Mouse (Mus musculus) limb, embryonic 12.5 days (tissue): ENCODE data around the gene Zbtb1. TPM values are rescaled to one million over a fixed set of nuclear protein-coding genes. Genes with fewer than 3 reads are reported as not detected.

Experiments used
- ATAC-seq: fragments of 200-750 bp; cut with Nextera tagmentation; 2 replicates; pipeline ENCODE4 v1.8.0; 2017; ENCODE audit warnings: low read depth, moderate TSS enrichment; ENCODE audit not compliant: insufficient number of reproducible peaks, insufficient read depth, low FRiP score, low TSS enrichment
- H3K27ac ChIP-seq: fragments of 300-500 bp; sonication (generic); 2 replicates; pipeline ENCODE4 v1.5.1; 2016; ENCODE audit warnings: mild to moderate bottlenecking, moderate library complexity
- H3K27me3 ChIP-seq: fragments of 300-500 bp; sonication (generic); 2 replicates; pipeline ENCODE4 v1.6.1; 2016; ENCODE audit warnings: mild to moderate bottlenecking, moderate library complexity
- H3K36me3 ChIP-seq: fragments of 300-500 bp; sonication (generic); 2 replicates; pipeline ENCODE4 v1.6.1; 2016; ENCODE audit warnings: mild to moderate bottlenecking, moderate library complexity
- H3K4me1 ChIP-seq: fragments of 300-500 bp; sonication (generic); replicated peaks from 2 replicates; pipeline ENCODE4 v1.6.1; 2016
- H3K4me2 ChIP-seq: fragments of 300-500 bp; sonication (generic); 2 replicates; pipeline ENCODE4 v1.6.1; 2016; ENCODE audit warnings: mild to moderate bottlenecking, moderate library complexity
- H3K4me3 ChIP-seq: fragments of 300-500 bp; sonication (generic); replicated peaks from 2 replicates; pipeline ENCODE4 v1.5.1; 2016; ENCODE audit warnings: mild to moderate bottlenecking
- H3K9ac ChIP-seq: fragments of 300-500 bp; sonication (generic); replicated peaks from 2 replicates; pipeline ENCODE4 v1.6.1; 2016; ENCODE audit warnings: mild to moderate bottlenecking, moderate library complexity
- H3K9me3 ChIP-seq: fragments of 300-500 bp; sonication (generic); 2 replicates; pipeline ENCODE4 v1.6.1; 2016; ENCODE audit warnings: mild to moderate bottlenecking, moderate library complexity
- WGBS: fragments of 180-500 bp; shearing (Covaris S2); methylation state at CpG from one replicate; pipeline ENCODE4 v1.1.7; 2016; 5-methylcytosine and 5-hydroxymethylcytosine counted together
- polyA plus RNA-seq: library from polyadenylated mRNA; unstranded; fragments of >200 nt; fragmentation: Nextera tagmentation; extraction: Ambion mirVana; gene quantifications from 2 replicates; pipeline ENCODE4 v1.2.1, GENCODE M21; 2016

Gene Zbtb1
- polyA plus RNA-seq, result 11.8 and 12.2 TPM in 2 replicates

DNA sequence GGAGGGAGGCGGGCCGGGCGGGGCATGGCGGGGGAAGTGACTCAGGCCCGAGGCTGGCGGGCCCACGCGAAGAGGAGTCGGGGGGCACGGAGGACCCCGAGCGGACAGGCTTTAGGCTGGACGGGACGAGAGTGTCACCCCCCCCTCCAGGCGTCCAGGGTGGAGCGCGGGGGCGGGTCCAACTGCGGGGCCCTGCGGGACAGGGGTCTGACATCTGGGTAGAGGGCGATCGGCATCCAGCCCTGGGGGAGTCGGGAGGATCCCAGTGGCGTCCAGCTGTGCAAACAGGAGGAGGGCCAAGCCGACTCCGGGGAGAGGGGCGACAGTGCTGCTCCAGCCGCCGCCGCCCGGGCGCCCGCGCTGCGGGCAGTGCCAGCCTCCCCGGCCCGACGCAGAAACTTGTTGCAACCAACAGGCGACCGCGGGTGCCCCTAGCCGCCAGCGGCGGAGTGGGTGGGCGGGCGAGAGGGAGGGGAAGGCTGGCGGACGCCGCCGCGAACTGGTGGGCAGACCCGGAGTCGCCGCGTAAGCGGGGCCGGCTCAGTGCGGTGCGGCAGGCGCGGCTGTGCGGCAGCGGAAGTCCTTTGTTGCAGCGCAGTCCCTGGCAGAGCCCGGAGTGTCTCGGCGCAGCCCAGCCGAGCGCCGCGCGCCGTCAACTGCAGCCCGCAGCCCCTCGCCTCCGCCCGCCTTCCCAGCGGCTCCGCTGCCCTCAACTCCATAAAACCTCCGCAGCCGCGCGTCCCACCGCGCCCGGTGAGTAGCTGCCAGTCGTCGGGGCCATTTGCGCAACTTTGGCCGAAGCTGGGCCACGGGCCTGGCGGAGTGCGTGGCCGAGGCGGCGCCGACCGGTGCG, at the start of gene Zbtb1:
Gene Zbtb1, plus strand, starts transcription at position 289 of the 853 bp plus-strand sequence.
- Histone ChIP-seq H3K9me3 (no peaks in the 10 kb centered on the region), H3K27ac (peak within 1 kb of the TSS; percentile 100), H3K4me2 (peak within 1 kb of the TSS; percentile 89), H3K27me3 (no peaks in the 10 kb centered on the region), H3K4me3 (peak within 1 kb of the TSS; percentile 91), H3K4me1 (peaks cover 53% of the 10 kb centered on the region), H3K36me3 (no peaks in the 10 kb centered on the region), H3K9ac (peak within 1 kb of the TSS; percentile 98)
- peak; percentile 50 for ATAC-seq
- WGBS, result under 1% methylated on average over 88 of the region's 99 CpGs

GRCm38 (mm10) chr12:76324679-76325431, 45.2 kb upstream of the Zbtb1 start, which contains the start of gene Akap5:
Akap5 (plus strand) TSS chr12:76324891.
- Histone ChIP-seq H3K27me3 (peaks cover 11% of the 10 kb centered on the region; the same call in 1 of the 2 replicates), H3K4me3 (peak within 1 kb of the TSS; percentile 56), H3K9me3 (no peaks in the 10 kb centered on the region), H3K4me1 (peaks cover 9% of the 10 kb centered on the region), H3K27ac (no peak within 1 kb of the TSS), H3K36me3 (peaks cover 15% of the 10 kb centered on the region), H3K4me2 (peak within 1 kb of the TSS; percentile 87), H3K9ac (peak within 1 kb of the TSS; percentile 65)
- 3% methylated on average over 53 of the region's 53 CpGs for WGBS
- peak; percentile 94 for ATAC-seq

GRCm38 (mm10) chr12:76326437-76327220, 43.4 kb upstream of the Zbtb1 start:
- no peak overlapping the region for H3K27ac ChIP-seq
- no peaks in the 10 kb centered on the region for H3K9me3 ChIP-seq
- no peaks in the 10 kb centered on the region for H3K36me3 ChIP-seq
- ATAC-seq, result no peak
- H3K4me3 ChIP-seq, result no peak overlapping the region
- no peak overlapping the region for H3K9ac ChIP-seq
- 90% methylated on average over 23 of the region's 23 CpGs for WGBS
- no peak overlapping the region for H3K4me2 ChIP-seq
- H3K27me3 ChIP-seq, result peaks cover 11% of the 10 kb centered on the region; the same call in 1 of the 2 replicates
- H3K4me1 ChIP-seq, result peaks cover 9% of the 10 kb centered on the region; the same call in 1 of the 2 replicates

GRCm38 (mm10) chr12:76328567-76329354, 41.3 kb upstream of the Zbtb1 start:
- no peak for ATAC-seq
- H3K4me2 ChIP-seq, result no peak overlapping the region
- H3K27ac ChIP-seq, result no peak overlapping the region
- no peak overlapping the region for H3K9ac ChIP-seq
- WGBS, result 89% methylated on average over 6 of the region's 6 CpGs
- peaks cover 11% of the 10 kb centered on the region; the same call in 1 of the 2 replicates for H3K27me3 ChIP-seq
- no peaks in the 10 kb centered on the region for H3K9me3 ChIP-seq
- H3K4me3 ChIP-seq, result no peak overlapping the region
- H3K36me3 ChIP-seq, result no peaks in the 10 kb centered on the region
- peaks cover 9% of the 10 kb centered on the region; the same call in 1 of the 2 replicates for H3K4me1 ChIP-seq

DNA sequence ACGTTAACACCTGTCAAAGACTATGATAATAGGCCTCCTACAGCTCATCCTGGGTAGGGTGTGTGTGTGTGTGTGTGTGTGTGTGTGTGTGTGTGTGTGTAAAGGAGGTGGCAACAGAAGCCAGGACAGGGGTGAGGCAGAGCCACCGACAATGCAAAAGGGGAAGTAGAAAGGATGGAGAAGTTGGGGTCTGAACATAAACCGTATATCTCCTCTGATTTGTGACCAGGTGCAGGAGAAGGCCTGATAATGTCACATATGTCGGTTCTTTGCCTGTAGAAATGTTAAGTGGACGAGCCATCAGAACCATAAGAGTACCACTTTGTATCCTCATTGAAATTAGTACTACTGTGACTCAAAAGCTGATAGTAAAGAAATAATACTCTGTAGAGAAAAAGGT, 36.4 kb upstream of the Zbtb1 start:
- no peaks in the 10 kb centered on the region for H3K4me1 ChIP-seq
- WGBS, result 90% methylated on average over 5 of the region's 5 CpGs
- H3K9ac ChIP-seq, result no peak overlapping the region
- no peaks in the 10 kb centered on the region for H3K36me3 ChIP-seq
- H3K4me3 ChIP-seq, result no peak overlapping the region
- H3K27me3 ChIP-seq, result no peaks in the 10 kb centered on the region
- ATAC-seq, result no peak
- H3K4me2 ChIP-seq, result no peak overlapping the region
- H3K9me3 ChIP-seq, result no peaks in the 10 kb centered on the region
- no peak overlapping the region for H3K27ac ChIP-seq

DNA sequence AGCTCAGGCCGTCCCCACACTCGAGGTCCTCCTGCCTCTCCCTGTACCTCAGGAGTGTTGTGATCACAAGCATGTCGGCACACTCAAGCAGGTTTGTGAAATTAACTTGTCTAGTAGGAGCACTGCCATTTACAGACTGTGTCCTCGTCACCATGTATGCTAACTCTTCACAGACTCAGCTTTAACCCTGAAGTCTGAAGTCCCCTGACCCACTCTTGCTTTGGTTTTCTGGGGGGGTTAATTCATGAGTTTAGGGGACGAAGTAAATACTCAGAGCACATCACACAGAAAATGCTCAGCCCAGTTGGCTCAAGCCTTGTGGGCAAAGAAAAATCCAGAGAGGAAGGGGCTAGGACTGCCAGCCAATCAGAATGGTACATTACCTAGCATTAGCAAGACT, 34.4 kb upstream of the Zbtb1 start:
- H3K9me3 ChIP-seq, result no peaks in the 10 kb centered on the region
- H3K27ac ChIP-seq, result no peak overlapping the region
- no peak overlapping the region for H3K4me3 ChIP-seq
- no peaks in the 10 kb centered on the region for H3K4me1 ChIP-seq
- no peak overlapping the region for H3K9ac ChIP-seq
- no peak for ATAC-seq
- whole genome bisulfite sequencing, result 85% methylated on average over 5 of the region's 5 CpGs
- H3K27me3 ChIP-seq, result no peaks in the 10 kb centered on the region
- no peak overlapping the region for H3K4me2 ChIP-seq
- H3K36me3 ChIP-seq, result no peaks in the 10 kb centered on the region

- ATAC-seq, result no peak
- H3K36me3 ChIP-seq, result no peaks in the 10 kb centered on the region
- H3K27ac ChIP-seq, result no peak overlapping the region
- no peak overlapping the region for H3K4me3 ChIP-seq
- no peak overlapping the region for H3K4me2 ChIP-seq
- no peaks in the 10 kb centered on the region for H3K27me3 ChIP-seq
- H3K9ac ChIP-seq, result no peak overlapping the region
- WGBS, result 80% methylated on average over 17 of the region's 17 CpGs
- no peaks in the 10 kb centered on the region for H3K4me1 ChIP-seq
- H3K9me3 ChIP-seq, result no peaks in the 10 kb centered on the region
Measured at GRCm38 (mm10) chr12:76336111-76336965, 33.7 kb upstream of the Zbtb1 start.

DNA sequence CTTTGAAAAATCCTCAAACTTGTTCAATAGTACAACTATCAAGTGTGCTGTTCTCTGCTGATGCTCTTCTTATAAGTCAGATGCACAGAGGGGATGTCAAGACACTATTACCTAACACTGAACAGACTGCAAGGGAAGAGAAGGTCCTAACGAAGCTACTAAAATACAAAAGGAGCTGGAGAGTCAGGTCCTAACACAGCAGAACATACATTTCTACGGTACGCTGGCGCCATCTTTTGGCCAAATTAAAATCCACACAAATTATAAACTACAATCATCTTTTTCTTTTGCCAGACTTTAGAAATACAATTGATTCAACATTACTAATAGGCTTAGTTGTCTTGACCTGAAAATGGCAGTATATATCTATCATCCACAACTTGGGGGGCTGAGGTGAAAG, 29.0 kb upstream of the Zbtb1 start:
- Histone ChIP-seq H3K4me1 (no peaks in the 10 kb centered on the region), H3K4me2 (no peak overlapping the region), H3K27ac (no peak overlapping the region), H3K9me3 (no peaks in the 10 kb centered on the region), H3K36me3 (peaks cover 9% of the 10 kb centered on the region; the same call in 1 of the 2 replicates), H3K27me3 (no peaks in the 10 kb centered on the region), H3K9ac (no peak overlapping the region), H3K4me3 (no peak overlapping the region)
- no peak for ATAC-seq
- 9% methylated on average over 4 of the region's 4 CpGs for WGBS

GRCm38 (mm10) chr12:76345759-76346455, 24.2 kb upstream of the Zbtb1 start:
- ATAC-seq, result no peak
- Histone ChIP-seq H3K9me3 (no peaks in the 10 kb centered on the region), H3K4me3 (no peak overlapping the region), H3K36me3 (peaks cover 39% of the 10 kb centered on the region), H3K4me2 (no peak overlapping the region), H3K9ac (no peak overlapping the region), H3K27me3 (no peaks in the 10 kb centered on the region), H3K4me1 (no peaks in the 10 kb centered on the region), H3K27ac (no peak overlapping the region)
- 74% methylated on average over 6 of the region's 6 CpGs for WGBS
